Mouse (Mus musculus) kidney, postnatal 36 days (tissue): Measurements from ENCODE around the gene Trio.

ENCODE experiments used
- DNase-seq, 2 experiments: peaks; one replicate each; pipeline ENCODE4 v3.0.0; 2021 to 2022; ENCODE audit warnings: mixed read lengths in 2 of 2

The Trio gene

DNA sequence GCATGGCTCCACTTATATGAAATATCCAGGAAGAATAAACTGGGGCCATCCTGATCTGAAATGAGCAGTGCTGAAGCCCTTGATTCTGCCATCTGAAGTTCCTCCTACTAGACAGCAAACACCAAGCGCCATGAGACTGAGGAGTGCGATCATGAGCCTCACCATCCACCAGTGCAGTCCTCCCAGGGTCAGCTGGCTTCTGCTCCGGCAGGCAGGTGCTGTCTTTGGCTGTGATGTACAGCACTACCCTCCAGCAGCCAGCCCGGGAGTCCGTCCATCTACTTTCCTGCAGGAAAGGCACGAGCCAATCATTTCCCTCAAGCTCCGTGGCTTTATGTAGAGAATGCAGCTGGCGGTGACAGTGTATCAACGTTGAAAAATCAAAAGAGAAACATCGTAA, 10.0 kb upstream of the Trio start:
- no peak for DNase-seq

GRCm38 (mm10) chr15:28034636-28035035, 9.0 kb upstream of the Trio start:
- DNase-seq: no peak

GRCm38 (mm10) chr15:28029371-28029770, 3.7 kb upstream of the Trio start:
- no peak for DNase-seq

DNA sequence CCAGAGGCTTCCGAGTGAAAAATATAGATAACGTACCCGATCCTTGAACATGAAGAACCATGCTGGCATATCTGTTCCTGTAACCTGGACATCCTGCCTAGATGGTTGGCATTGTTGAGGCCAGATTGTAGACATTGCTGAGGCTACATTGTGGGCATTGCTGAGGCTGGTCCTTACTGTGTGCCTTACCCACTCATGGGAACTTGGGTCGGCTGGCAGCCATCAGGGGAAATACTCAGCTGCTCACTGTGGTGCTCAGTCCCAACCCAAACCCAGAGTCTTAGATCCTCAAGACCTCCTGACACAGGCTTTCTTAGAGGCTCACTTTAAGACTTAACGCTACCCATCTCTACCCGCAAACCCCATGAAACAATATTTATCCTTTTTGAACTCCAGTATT, 2.9 kb upstream of the Trio start:
- DNase-seq: no peak

DNA sequence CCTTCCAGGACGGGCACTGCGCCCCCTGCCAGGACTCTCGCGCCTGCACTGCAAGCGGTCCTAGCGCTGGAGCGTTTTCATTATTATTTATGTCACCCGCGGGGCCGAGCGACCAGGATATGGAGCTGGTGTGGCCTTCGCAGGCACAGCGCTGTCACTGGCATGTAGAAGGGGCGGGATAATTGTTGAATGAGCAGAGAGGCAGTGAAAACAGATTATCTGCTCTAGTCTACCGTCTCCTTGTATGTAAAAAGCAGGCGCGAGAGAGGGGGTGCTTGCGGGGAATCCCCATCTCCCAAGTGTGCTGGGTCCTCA, 476 bp upstream of the Trio start:
- no peak for DNase-seq

- peak; percentile 35 to 65 for DNase-seq
These were observed 696 bp downstream of the Trio start for GRCm38 (mm10) chr15:28024965-28025338.

DNA sequence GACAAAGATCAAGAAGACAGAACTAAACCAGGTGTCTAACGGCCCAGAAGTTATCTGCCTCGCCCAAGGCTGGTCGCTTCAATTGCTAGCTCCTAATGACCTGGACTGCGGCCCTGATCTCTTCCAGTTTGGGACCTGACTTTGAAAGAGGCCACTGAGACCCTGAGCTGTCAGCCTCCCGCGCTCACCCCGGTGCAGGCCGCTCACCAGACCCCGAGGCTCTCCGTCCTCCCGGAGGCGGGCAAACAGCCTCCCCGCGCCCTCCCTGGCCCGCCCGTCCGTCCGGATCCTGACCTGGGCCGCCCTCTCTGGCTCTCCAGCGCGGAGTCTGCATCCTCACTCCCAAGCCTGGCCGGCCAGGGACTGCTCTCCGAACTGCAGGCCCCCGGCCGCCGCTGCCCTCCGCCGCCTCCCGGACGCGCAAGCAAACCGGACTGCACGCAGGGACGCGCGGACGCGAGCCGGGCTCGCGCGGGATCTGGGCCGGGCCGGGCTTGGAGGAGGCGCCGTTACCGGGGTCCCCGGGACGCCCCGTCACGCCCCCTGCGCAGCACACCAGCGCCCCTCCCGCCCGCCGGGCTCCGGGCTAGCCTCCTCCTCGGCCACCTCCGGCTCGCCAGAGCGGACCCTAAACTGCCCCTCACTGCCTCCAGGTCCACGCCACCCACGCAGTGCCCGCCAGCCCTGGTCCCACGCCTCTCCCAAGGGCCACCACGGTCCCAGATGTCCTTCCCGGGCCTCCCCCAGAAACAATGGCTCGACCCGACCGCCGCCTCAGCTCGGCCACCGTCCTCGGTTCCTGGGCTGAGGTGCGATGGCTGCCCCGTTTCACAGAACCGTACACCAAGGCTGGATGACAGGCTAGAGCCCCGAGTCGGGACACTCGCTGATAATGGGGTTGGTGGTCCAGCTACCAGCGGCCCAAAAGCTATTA, 1.4 kb downstream of the Trio start:
- DNase-seq: peak; percentile 77 to 90

DNA sequence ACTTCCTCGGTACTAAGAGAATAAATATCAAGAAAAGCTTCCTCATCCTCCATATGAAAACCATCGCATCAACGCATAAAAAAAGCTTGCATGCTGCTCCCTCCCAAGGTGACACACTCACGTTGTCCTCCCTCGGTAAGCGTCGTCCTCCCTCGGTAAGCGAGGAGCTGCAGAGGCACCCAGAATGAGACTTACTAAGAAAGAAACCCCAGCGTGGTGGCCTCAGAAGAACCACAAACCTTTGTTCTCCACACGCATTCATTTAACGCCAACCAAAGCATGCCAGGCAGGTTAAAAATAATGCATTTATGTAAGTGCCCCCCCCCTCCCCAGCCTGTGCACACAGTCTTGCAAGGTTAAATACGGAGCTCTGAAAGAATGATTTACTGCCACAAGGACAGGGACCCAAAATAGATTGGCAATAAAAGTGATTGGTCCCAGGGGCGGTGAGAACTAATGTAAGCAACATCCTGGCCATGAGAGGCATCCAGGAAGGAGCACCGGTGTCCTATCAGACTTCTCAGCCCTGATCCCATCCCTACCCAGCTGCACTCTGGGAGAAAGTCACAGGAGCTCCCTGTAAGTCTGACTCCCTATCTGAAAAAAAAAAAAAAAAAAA, 3.9 kb downstream of the Trio start:
- peak; percentile 36 to 56 for DNase-seq

DNA sequence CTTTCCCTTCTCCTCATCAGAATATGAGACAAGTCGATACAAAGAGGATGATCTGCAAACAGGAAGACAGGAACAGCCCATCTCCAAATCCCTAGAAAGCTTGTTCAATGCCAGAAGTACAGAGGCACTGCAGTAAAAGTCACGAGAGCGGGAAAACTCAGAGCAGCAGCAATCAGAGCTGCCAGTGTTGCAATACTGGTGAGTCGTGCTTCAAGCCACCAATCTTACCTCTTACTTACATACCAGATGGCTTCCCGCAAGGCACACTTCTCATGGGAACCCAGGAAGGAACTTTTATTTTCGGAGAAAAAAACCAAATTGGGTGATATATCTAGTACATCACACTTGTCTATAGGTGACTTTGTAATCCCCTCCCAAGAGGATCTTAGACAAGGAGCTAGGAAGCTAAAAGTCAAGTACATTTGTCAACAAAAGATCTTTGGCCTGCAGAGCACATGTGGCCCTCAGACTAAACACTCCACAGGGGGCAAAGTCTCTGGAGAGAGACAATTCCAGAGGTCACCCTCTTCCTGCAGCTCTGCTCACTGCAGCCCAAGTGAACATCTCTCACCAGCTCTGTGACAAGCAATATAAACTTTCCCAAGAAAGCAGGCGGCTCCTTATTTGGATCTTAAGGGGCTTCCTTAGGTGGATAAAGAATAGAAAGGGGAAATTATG, 6.1 kb downstream of the Trio start:
- DNase-seq: peak; percentile 55 to 69

GRCm38 (mm10) chr15:28007516-28007915, 18.1 kb downstream of the Trio start:
- no peak for DNase-seq

- no peak for DNase-seq
These were observed 21.4 kb downstream of the Trio start for GRCm38 (mm10) chr15:28004192-28004767.

DNA sequence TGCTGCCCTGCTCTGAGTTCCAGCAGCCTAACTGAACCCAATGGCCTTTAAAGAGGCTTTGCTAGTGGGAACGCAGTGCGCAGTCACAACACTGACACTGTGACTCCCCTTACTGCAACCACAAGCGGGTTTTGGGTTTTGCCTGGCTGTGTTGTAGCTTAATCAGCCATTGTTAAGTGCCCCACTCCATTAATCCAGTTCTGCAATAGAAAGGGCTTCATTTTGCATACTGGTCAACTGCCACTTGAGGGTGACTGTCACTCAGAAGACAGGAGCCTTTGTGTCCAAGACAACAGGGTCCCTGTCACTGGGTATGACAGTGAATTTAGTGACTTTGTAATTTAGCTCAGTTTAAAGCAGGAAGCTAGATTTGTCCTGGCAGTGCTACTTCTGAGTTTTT, 23.1 kb downstream of the Trio start:
- no peak for DNase-seq

DNA sequence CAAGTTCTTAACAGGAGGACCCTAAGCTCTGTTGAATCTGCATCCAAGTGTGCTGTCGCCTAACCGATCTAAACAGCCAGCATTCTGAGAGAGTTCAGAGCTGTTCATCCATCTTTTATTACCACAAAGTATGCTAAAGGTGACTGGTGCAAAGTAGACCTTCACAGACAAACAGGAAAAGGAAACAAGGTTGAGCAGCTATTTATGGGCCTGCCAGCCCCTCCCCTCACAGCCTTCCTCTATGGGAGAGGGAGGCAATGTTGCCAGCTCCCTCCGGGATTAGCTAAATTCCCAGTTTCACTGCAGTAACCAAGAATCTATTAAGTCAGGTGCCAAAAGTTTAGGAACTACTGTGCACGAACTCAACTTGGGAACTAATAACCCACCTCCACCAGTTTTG, 24.3 kb downstream of the Trio start:
- DNase-seq: peak; percentile 61 to 69

DNA sequence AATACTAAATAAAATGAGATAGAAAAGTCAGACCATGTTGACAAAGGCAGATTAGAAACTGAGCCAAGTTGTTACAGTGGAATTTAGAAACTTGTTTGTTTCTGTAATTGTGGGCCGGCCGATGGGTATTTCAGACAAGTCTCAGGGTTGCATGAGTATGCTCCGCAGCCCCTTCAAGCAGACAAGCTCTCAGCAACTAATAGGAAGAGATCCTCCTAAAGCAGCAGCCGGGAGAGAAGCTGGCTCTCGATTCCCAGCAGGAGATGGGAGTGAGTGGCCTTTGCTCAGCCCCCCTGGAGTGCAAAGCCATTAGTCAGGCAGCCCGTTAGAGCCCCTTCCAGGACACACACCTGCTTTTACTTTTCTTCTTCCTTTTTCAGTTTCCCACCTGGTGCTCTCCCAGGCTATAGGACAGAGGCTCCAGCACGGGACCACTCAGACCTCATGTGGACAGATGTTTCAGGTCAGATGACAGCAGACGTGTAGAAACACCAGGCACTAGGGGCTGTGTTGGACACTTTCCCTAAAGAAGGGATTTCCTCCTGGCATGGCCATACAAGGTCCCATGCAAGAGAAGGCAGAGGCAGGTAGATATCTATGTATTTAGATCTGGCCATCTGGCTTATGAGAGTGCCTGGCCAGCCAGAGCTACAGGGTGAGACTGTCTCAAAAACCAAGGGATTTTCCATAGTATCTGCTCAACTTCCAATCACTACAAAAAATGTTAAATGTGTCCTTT, 26.9 kb downstream of the Trio start:
- DNase-seq: peak; percentile 45 to 54

- DNase-seq: peak; percentile 39 to 46
These were observed 27.7 kb downstream of the Trio start for GRCm38 (mm10) chr15:27997917-27998316.

DNA sequence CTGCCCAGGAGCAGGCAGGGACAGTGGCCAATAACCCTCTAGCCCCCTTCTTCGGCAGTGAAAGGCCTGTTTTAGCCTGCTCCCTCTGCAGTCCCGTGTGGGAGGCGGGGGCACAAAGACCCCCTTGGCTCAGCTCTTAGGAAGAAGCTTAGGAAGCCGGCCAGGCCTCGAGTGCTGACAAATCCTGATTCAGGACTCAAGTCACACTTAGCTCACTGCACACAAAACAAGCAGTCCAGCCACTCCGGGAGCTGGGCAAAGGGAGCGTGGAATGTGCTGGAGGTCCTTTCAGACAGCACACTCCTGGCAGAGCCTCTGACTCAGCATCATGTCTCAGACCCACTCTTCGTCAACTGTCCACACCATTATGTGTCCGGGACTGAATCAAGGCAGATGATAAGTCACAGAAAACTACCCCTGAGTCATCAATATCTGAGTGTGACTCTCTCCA, 28.2 kb downstream of the Trio start:
- peak; percentile 53 to 56 for DNase-seq

DNA sequence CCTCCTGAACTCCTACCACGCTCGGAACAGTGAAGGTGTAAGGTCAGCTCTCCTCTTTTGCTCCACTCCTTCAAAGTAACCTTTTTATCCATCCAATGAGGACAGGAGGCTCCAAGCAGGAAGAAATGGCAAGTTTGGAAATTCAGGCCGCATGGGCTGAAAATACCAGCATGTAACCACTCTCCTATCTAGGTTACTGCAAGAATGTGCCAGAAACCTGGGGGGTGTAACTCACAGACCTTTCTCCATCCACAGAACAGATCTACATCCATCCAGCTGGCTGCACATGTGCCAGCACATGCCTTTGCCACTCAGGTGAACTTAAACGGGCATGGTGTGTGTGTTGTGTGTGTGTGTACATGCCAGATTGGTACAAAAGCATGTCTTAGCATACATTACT, 28.9 kb downstream of the Trio start:
- DNase-seq: no peak

DNA sequence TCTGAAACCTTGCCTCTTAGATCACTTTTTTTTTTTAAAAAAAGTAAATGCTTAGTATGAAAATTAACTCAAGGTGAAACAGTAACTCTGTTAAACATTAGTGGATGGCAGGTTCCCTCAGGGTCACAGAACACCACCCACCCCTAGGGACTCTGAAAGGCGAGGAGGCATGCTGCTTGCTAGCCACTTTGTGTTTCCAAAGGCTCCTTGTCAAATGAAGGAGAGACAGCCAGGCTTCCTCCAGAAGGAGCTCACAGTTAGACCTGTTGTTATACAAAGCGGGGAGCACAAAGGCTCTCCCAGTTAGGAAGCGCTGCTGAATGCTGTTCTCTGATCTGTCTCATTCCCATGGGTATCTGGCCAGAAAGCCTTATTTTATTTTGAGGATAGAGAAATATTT, 30.2 kb downstream of the Trio start:
- DNase-seq: peak; percentile 68 to 85

GRCm38 (mm10) chr15:27994870-27995269, 30.8 kb downstream of the Trio start:
- peak in 1 of 2 experiments; percentile 61 for DNase-seq

- no peak for DNase-seq
These were observed 32.1 kb downstream of the Trio start for GRCm38 (mm10) chr15:27993528-27993927.

GRCm38 (mm10) chr15:27992596-27992995, 33.1 kb downstream of the Trio start:
- peak; percentile 42 to 53 for DNase-seq

DNA sequence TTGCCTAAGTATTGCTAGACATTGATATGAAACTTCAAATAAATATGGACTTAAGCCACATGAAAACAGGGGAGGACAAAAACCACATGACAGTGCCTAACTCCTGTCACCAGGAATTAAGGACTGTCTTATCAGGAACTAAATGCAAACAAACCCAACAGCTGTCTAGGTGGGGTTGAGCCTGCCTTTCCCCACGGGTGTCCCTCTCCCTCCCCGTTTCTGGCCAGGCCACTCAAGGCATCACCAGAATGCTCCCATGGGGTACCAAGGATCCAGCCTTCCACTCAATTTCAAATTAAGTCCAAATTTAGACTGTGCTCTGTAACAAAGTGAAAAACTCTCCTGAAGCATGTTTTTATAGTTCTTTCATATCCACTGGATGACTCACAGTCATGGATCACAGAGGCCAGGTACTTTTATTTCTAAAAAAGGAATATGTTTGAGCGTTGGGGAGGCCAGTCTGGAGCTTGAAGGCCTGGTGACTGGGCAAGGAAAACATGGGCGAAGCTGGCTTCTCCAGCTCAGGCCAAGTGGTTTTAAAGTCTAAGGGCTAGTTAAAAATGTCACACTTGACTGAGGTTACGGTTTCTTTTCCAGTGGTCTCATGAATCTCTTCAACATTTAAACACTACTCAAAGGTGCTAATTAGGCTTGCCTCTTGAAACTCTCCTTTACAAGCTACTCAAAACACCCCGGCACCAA, 33.6 kb downstream of the Trio start:
- DNase-seq: peak in 1 of 2 experiments; percentile 37
